Mouse (Mus musculus) liver, postnatal 0 days (tissue): ENCODE data around the gene Hist1h2bl.

ENCODE experiments used
- CTCF ChIP-seq: sonication (generic); IDR thresholded peaks from 2 replicates; pipeline ENCODE4 v1.5.1; 2016; ENCODE audit warnings: antibody characterized with exemption, low read depth
- EP300 ChIP-seq: IDR thresholded peaks from 2 replicates; pipeline ENCODE4 v1.6.1; 2016; ENCODE audit warnings: antibody characterized with exemption, low read depth, mild to moderate bottlenecking

- TF ChIP-seq CTCF (peak; percentile 41), EP300 (peak; percentile 82)
These were observed 37.8 kb upstream of the Hist1h2bl start, which contains the start of the genes Hist1h2ak and Hist1h2bn for GRCm38 (mm10) chr13:21753524-21754285.
